ENCODE assay signal across 18 mouse cellular contexts in the genomic region with DNA sequence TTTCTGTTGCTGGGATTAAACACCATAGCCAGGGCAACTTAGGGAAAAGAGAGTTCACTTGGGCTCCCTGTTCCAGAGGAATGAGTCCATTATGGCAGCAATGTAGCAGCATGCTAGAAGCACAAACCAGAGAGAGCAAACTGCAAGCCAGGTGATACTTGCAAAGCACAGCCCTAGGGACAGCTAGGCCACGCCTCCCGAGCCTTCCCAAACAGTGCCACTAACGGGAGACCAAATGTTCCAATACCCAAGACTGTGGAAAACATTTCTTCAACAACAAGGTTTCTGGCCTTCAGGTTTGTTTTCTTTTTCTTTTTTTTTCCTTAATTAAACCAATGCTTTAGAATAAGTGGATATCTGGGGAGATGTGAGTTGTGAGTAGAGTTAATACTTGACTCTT. TPM values are rescaled to one million over a fixed set of nuclear protein-coding genes. Genes with fewer than 3 reads are reported as not detected.
A peak's percentile ranks its signal among the peaks of the same experiment; 100 is the strongest.
DNase-seq lines count a peak whose midpoint lies in the region; ATAC-seq and TF ChIP-seq lines count a peak whose summit lies in the region.
"Had no signal": no experiment of that assay in that cellular context is flagged by ENCODE, and none has a peak within 500 bp of the region (broad histone marks: within the 10 kb centered on the region; RNA-seq: fewer than 3 reads in every experiment).

No protein-coding gene starts in this region.

- 89% methylated on average over 3 of the region's 3 CpGs for WGBS in forebrain, embryonic 15.5 days
- 91% methylated on average over 3 of the region's 3 CpGs for WGBS in forebrain, embryonic 13.5 days
- 93% methylated on average over 3 of the region's 3 CpGs for WGBS in hindbrain, embryonic 15.5 days
- whole genome bisulfite sequencing in hindbrain, embryonic 13.5 days: 96% methylated on average over 3 of the region's 3 CpGs
- 99% methylated on average over 3 of the region's 3 CpGs for WGBS in midbrain, embryonic 14.5 days
- WGBS in midbrain, embryonic 10.5 days: 92% methylated on average over 3 of the region's 3 CpGs
- 85% methylated on average over 3 of the region's 3 CpGs for WGBS in midbrain, postnatal 0 days

- H3K27ac ChIP-seq in forebrain, embryonic 15.5 days (replicated peaks): no peak overlapping the region
- H3K27ac ChIP-seq in forebrain, embryonic 13.5 days: no peak overlapping the region
- H3K27ac ChIP-seq in hindbrain, embryonic 15.5 days (replicated peaks): 0 out of 2 replicates have a peak overlapping the region, but pooled peaks have one; percentile 18
- no peak overlapping the region for H3K27ac ChIP-seq in hindbrain, embryonic 13.5 days
- H3K27ac ChIP-seq in midbrain, embryonic 14.5 days (replicated peaks; ENCODE audit: low read depth, low read length): 0 out of 2 replicates have a peak overlapping the region, but pooled peaks have one; percentile 32
- no peak overlapping the region for H3K27ac ChIP-seq in midbrain, embryonic 10.5 days (replicated peaks)
- peak overlapping the region; percentile 43; the same call in 1 of the 2 replicates for H3K27ac ChIP-seq in midbrain, postnatal 0 days (ENCODE audit: low read depth, low read length)
- H3K27ac ChIP-seq: embryonic facial prominence, embryonic 13.5 days; gastrocnemius, adult 2 months; heart, embryonic 13.5 days; hindbrain, embryonic 12.5 days had no signal

- TF ChIP-seq CTCF in midbrain, postnatal 0 days (IDR thresholded peaks at IDR 0.05): no peak

- H3K4me2 ChIP-seq in forebrain, embryonic 15.5 days (replicated peaks): no peak overlapping the region
- no peak overlapping the region for H3K4me2 ChIP-seq in forebrain, embryonic 13.5 days
- no peak overlapping the region for H3K4me2 ChIP-seq in hindbrain, embryonic 15.5 days
- no peak overlapping the region for H3K4me2 ChIP-seq in hindbrain, embryonic 13.5 days
- H3K4me2 ChIP-seq in midbrain, embryonic 14.5 days (ENCODE audit: low read length): no peak overlapping the region
- no peak overlapping the region for H3K4me2 ChIP-seq in midbrain, postnatal 0 days (ENCODE audit: low read depth, low read length, poor library complexity, severe bottlenecking)
- H3K4me2 ChIP-seq: embryonic facial prominence, embryonic 13.5 days; heart, embryonic 13.5 days; hindbrain, embryonic 12.5 days had no signal

- no peaks in the 10 kb centered on the region for H3K4me1 ChIP-seq in forebrain, embryonic 15.5 days
- no peaks in the 10 kb centered on the region for H3K4me1 ChIP-seq in forebrain, embryonic 13.5 days
- H3K4me1 ChIP-seq in hindbrain, embryonic 15.5 days (replicated peaks): 0 out of 2 replicates have a peak, but pooled peaks cover 3% of the 10 kb centered on the region
- H3K4me1 ChIP-seq in hindbrain, embryonic 13.5 days (replicated peaks): no peaks in the 10 kb centered on the region
- no peaks in the 10 kb centered on the region for H3K4me1 ChIP-seq in midbrain, embryonic 14.5 days (ENCODE audit: control insufficient read depth, insufficient read depth, low read length)
- H3K4me1 ChIP-seq in midbrain, embryonic 10.5 days: no peaks in the 10 kb centered on the region
- 0 out of 2 replicates have a peak, but pooled peaks cover 2% of the 10 kb centered on the region for H3K4me1 ChIP-seq in midbrain, postnatal 0 days (ENCODE audit: insufficient read depth, low read length)
- H3K4me1 ChIP-seq: embryonic facial prominence, embryonic 13.5 days; hindbrain, embryonic 12.5 days had no signal

- H3K4me3 ChIP-seq in forebrain, embryonic 15.5 days: no peak overlapping the region
- no peak overlapping the region for H3K4me3 ChIP-seq in forebrain, embryonic 13.5 days
- H3K4me3 ChIP-seq in hindbrain, embryonic 15.5 days: no peak overlapping the region
- no peak overlapping the region for H3K4me3 ChIP-seq in hindbrain, embryonic 13.5 days
- H3K4me3 ChIP-seq in midbrain, embryonic 14.5 days (replicated peaks; ENCODE audit: low read depth, low read length): no peak overlapping the region
- no peak overlapping the region for H3K4me3 ChIP-seq in midbrain, embryonic 10.5 days
- no peak overlapping the region for H3K4me3 ChIP-seq in midbrain, postnatal 0 days (ENCODE audit: low read depth, low read length)
- H3K4me3 ChIP-seq: embryonic facial prominence, embryonic 13.5 days; gastrocnemius, adult 2 months; heart, embryonic 13.5 days; hindbrain, embryonic 12.5 days had no signal

- H3K27me3 ChIP-seq in forebrain, embryonic 15.5 days: no peaks in the 10 kb centered on the region
- H3K27me3 ChIP-seq in forebrain, embryonic 13.5 days: no peaks in the 10 kb centered on the region
- no peaks in the 10 kb centered on the region for H3K27me3 ChIP-seq in hindbrain, embryonic 15.5 days
- H3K27me3 ChIP-seq in hindbrain, embryonic 13.5 days: no peaks in the 10 kb centered on the region
- no peaks in the 10 kb centered on the region for H3K27me3 ChIP-seq in midbrain, embryonic 14.5 days (ENCODE audit: control insufficient read depth, insufficient read depth, low read length)
- no peaks in the 10 kb centered on the region for H3K27me3 ChIP-seq in midbrain, embryonic 10.5 days (ENCODE audit: low read depth, poor library complexity, severe bottlenecking)
- H3K27me3 ChIP-seq in midbrain, postnatal 0 days (ENCODE audit: insufficient read depth, low read length): no peaks in the 10 kb centered on the region
- H3K27me3 ChIP-seq: embryonic facial prominence, embryonic 13.5 days; heart, embryonic 13.5 days; hindbrain, embryonic 12.5 days had no signal

- H3K9ac ChIP-seq in forebrain, embryonic 15.5 days (replicated peaks): no peak overlapping the region
- no peak overlapping the region for H3K9ac ChIP-seq in forebrain, embryonic 13.5 days
- H3K9ac ChIP-seq in hindbrain, embryonic 15.5 days: no peak overlapping the region
- no peak overlapping the region for H3K9ac ChIP-seq in hindbrain, embryonic 13.5 days
- H3K9ac ChIP-seq in midbrain, embryonic 14.5 days (replicated peaks; ENCODE audit: low read length): no peak overlapping the region
- no peak overlapping the region for H3K9ac ChIP-seq in midbrain, postnatal 0 days (replicated peaks; ENCODE audit: low read length, poor library complexity, severe bottlenecking)
- H3K9ac ChIP-seq: embryonic facial prominence, embryonic 13.5 days; heart, embryonic 13.5 days; hindbrain, embryonic 12.5 days had no signal

- H3K9me3 ChIP-seq in forebrain, embryonic 15.5 days: no peaks in the 10 kb centered on the region
- no peaks in the 10 kb centered on the region for H3K9me3 ChIP-seq in forebrain, embryonic 13.5 days (replicated peaks)
- H3K9me3 ChIP-seq in hindbrain, embryonic 15.5 days: no peaks in the 10 kb centered on the region
- no peaks in the 10 kb centered on the region for H3K9me3 ChIP-seq in hindbrain, embryonic 13.5 days
- no peaks in the 10 kb centered on the region for H3K9me3 ChIP-seq in midbrain, embryonic 14.5 days (ENCODE audit: control insufficient read depth, low read length)
- peaks cover 3% of the 10 kb centered on the region; the same call in 1 of the 2 replicates for H3K9me3 ChIP-seq in midbrain, embryonic 10.5 days (replicated peaks)
- H3K9me3 ChIP-seq in midbrain, postnatal 0 days (ENCODE audit: low read length): no peaks in the 10 kb centered on the region
- H3K9me3 ChIP-seq: heart, embryonic 13.5 days had no signal

- H3K36me3 ChIP-seq in forebrain, embryonic 15.5 days: no peaks in the 10 kb centered on the region
- H3K36me3 ChIP-seq in forebrain, embryonic 13.5 days (ENCODE audit: poor library complexity, severe bottlenecking): peaks cover 3% of the 10 kb centered on the region; the same call in 1 of the 2 replicates
- 0 out of 2 replicates have a peak, but pooled peaks cover 3% of the 10 kb centered on the region for H3K36me3 ChIP-seq in hindbrain, embryonic 15.5 days
- H3K36me3 ChIP-seq in hindbrain, embryonic 13.5 days: peaks cover 5% of the 10 kb centered on the region
- no peaks in the 10 kb centered on the region; the same call in 1 of the 2 replicates for H3K36me3 ChIP-seq in midbrain, embryonic 14.5 days (ENCODE audit: control insufficient read depth, insufficient read depth, low read length)
- H3K36me3 ChIP-seq in midbrain, embryonic 10.5 days: peaks cover 7% of the 10 kb centered on the region; the same call in 1 of the 2 replicates
- H3K36me3 ChIP-seq in midbrain, postnatal 0 days (ENCODE audit: insufficient read depth, low read length): no peaks in the 10 kb centered on the region
- H3K36me3 ChIP-seq: hindbrain, embryonic 12.5 days had no signal

- no peak for DNase-seq in midbrain, embryonic 14.5 days
- DNase-seq in midbrain, embryonic 10.5 days (ENCODE audit: low spot score): no peak
- no peak for DNase-seq in midbrain, postnatal 0 days (ENCODE audit: low spot score)
- DNase-seq in cerebellum, postnatal 4 days (ENCODE audit: low spot score in 2 of 2): no peak
- DNase-seq: cerebellum, adult 11-12 months; cerebellum, adult 9-10 months; cerebellum, postnatal 25 days; gastrocnemius, adult 2 months; gastrocnemius, postnatal 36 days; heart, adult 11 months; heart, postnatal 36 days had no signal

- ATAC-seq in forebrain, embryonic 15.5 days (replicated peaks): peak; percentile 11; the same call in 1 of the 2 replicates
- ATAC-seq in forebrain, embryonic 13.5 days: no peak
- no peak for ATAC-seq in hindbrain, embryonic 15.5 days (ENCODE audit: low FRiP score, low read depth)
- no peak for ATAC-seq in hindbrain, embryonic 13.5 days (ENCODE audit: low FRiP score)
- no peak for ATAC-seq in midbrain, embryonic 14.5 days (ENCODE audit: low FRiP score, low TSS enrichment)
- peak; percentile 72; the same call in 1 of the 2 replicates for ATAC-seq in midbrain, postnatal 0 days (ENCODE audit: low FRiP score)

RNA-seq across cellular contexts. Expression of a gene that starts 38.2 kb away (rescaled TPM):
- 11.4 and 12.0 TPM in 2 replicates for polyA plus RNA-seq in forebrain, embryonic 15.5 days (2015; fragmentation: Nextera tagmentation; extraction: Ambion mirVana)
- 9.4 and 9.5 TPM in 2 replicates for polyA plus RNA-seq in forebrain, embryonic 13.5 days (2015; fragmentation: Nextera tagmentation; extraction: Ambion mirVana)
- 16.4 and 19.3 TPM in 2 replicates for polyA plus RNA-seq in hindbrain, embryonic 15.5 days (2015; fragmentation: Nextera tagmentation; extraction: Ambion mirVana)
- 11.8 and 14.0 TPM in 2 replicates for polyA plus RNA-seq in hindbrain, embryonic 13.5 days (2015; fragmentation: Nextera tagmentation; extraction: Ambion mirVana)
- 13.0 and 16.7 TPM in 2 replicates for polyA plus RNA-seq in midbrain, embryonic 14.5 days (2014; fragmentation: Nextera tagmentation; extraction: Ambion mirVana)
- polyA plus RNA-seq in midbrain, embryonic 10.5 days (2016; fragmentation: Nextera tagmentation; extraction: Ambion mirVana): 13.4 and 13.9 TPM in 2 replicates
- total RNA-seq in midbrain, postnatal 0 days (2014; rRNA removed): 11.4 and 11.6 TPM in 2 replicates
- 10.8 and 14.7 TPM in 2 replicates for polyA plus RNA-seq in midbrain, postnatal 0 days (2015; fragmentation: Nextera tagmentation; extraction: Ambion mirVana)

Comparison
In these comparisons a context has a peak if more than half of its experiments do, and no peak if none do; other contexts are left out.
1. ATAC-seq: peak in forebrain, embryonic 15.5 days (single experiment) and midbrain, postnatal 0 days (single experiment); none in forebrain, embryonic 13.5 days (single experiment), hindbrain, embryonic 15.5 days (single experiment), hindbrain, embryonic 13.5 days (single experiment) and midbrain, embryonic 14.5 days (single experiment).
2. H3K27ac ChIP-seq: peak in hindbrain, embryonic 15.5 days (single experiment), midbrain, embryonic 14.5 days (single experiment) and midbrain, postnatal 0 days (single experiment); none in forebrain, embryonic 15.5 days (single experiment), forebrain, embryonic 13.5 days (single experiment), hindbrain, embryonic 13.5 days (single experiment) and midbrain, embryonic 10.5 days (single experiment).